Mouse (Mus musculus) heart, postnatal 0 days (tissue): ENCODE measurements around the gene Carmil1. TPM values are rescaled to one million over a fixed set of nuclear protein-coding genes. Genes with fewer than 3 reads are reported as not detected.

Source experiments
- ATAC-seq: fragments of 200-750 bp; cut with Nextera tagmentation; 2 replicates; pipeline ENCODE4 v1.8.0; 2017; ENCODE audit warnings: low read depth, moderate number of reproducible peaks, moderate library complexity; ENCODE audit not compliant: insufficient read depth
- DNase-seq: peaks from one replicate; pipeline ENCODE4 v3.0.0-alpha.2; 2016; ENCODE audit warnings: low spot score
- H3K27ac ChIP-seq: fragments of 300-500 bp; sonication (generic); 2 replicates; pipeline ENCODE4 v1.5.1; 2014; ENCODE audit warnings: low read depth, mild to moderate bottlenecking
- H3K27me3 ChIP-seq: fragments of 300-500 bp; sonication (generic); 2 replicates; pipeline ENCODE4 v1.6.1; 2014; ENCODE audit warnings: low read length, mixed read lengths; ENCODE audit not compliant: control insufficient read depth, insufficient read depth
- H3K36me3 ChIP-seq: fragments of 300-500 bp; sonication (generic); replicated peaks from 2 replicates; pipeline ENCODE4 v1.6.1; 2014; ENCODE audit warnings: low read length, mixed read lengths; ENCODE audit not compliant: control insufficient read depth, insufficient read depth
- H3K4me1 ChIP-seq: fragments of 300-500 bp; sonication (generic); 2 replicates; pipeline ENCODE4 v1.6.1; 2014; ENCODE audit warnings: antibody characterized with exemption; ENCODE audit not compliant: control insufficient read depth, insufficient read depth
- H3K4me2 ChIP-seq: fragments of 300-500 bp; sonication (generic); 2 replicates; pipeline ENCODE4 v1.6.1; 2014; ENCODE audit warnings: low read depth, mild to moderate bottlenecking, low read length, moderate library complexity
- H3K4me3 ChIP-seq: fragments of 300-500 bp; sonication (generic); 2 replicates; pipeline ENCODE4 v1.5.1; 2014; ENCODE audit warnings: low read depth, low read length
- H3K9ac ChIP-seq: fragments of 300-500 bp; sonication (generic); replicated peaks from 2 replicates; pipeline ENCODE4 v1.6.1; 2014; ENCODE audit warnings: low read depth, low read length, mixed read lengths
- H3K9me3 ChIP-seq: fragments of 300-500 bp; sonication (generic); replicated peaks from 2 replicates; pipeline ENCODE4 v1.6.1; 2016; ENCODE audit warnings: low read length; ENCODE audit not compliant: control insufficient read depth
- CTCF ChIP-seq: IDR thresholded peaks from 2 replicates; pipeline ENCODE4 v1.5.1; 2016; ENCODE audit warnings: antibody characterized with exemption, control low read depth, low read depth
- EP300 ChIP-seq: IDR thresholded peaks from 2 replicates; pipeline ENCODE4 v1.6.1; 2016; ENCODE audit warnings: antibody characterized with exemption, low read depth
- WGBS: fragments of 180-500 bp; shearing (Covaris S2); extraction: QIAGEN DNeasy Blood & Tissue Kit; methylation state at CpG from one replicate; pipeline ENCODE4 v1.1.7; 2014; 5-methylcytosine and 5-hydroxymethylcytosine counted together
- polyA plus RNA-seq: library from polyadenylated mRNA; unstranded; fragments of >200 nt; fragmentation: Nextera tagmentation; extraction: Ambion mirVana; gene quantifications from 2 replicates; pipeline ENCODE4 v1.2.1, GENCODE M21; 2015
- total RNA-seq: library from RNA; depleted of rRNA; stranded (reverse); fragments of >200 nt; gene quantifications from 2 replicates; pipeline ENCODE4 v1.2.3, GENCODE M21; 2014; ENCODE audit warnings: low replicate concordance

The Carmil1 gene
- total and polyA plus RNA-seq, 2 experiments from 2014 or later = 1.1 to 4.3 TPM

DNA sequence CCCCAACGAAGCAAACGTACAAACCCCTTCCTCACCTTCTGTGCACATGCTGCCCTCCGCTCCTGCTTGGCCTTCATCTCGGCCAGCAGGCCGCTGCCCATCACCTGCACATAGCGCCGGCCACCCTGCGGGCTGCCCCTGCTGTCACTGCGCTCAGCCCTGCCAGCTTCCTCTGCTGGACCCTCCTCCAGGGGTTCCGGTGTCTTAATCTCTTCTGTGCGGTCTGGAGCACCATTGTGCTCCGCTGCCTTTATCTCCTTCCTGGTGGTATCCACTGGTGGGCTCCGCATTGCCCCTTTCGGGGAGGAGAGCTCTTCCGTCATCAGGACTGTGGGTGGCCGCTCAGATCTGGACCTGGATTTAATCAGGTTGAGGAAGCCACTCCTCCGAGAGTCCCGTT, 244.4 kb downstream of the Carmil1 start:
- Histone ChIP-seq H3K27ac (no peak overlapping the region), H3K9me3 (no peaks in the 10 kb centered on the region), H3K4me1 (no peaks in the 10 kb centered on the region), H3K4me3 (0 out of 2 replicates have a peak overlapping the region, but pooled peaks have one; percentile 4), H3K9ac (no peak overlapping the region), H3K27me3 (no peaks in the 10 kb centered on the region), H3K4me2 (peak overlapping the region; percentile 20), H3K36me3 (no peaks in the 10 kb centered on the region)
- TF ChIP-seq CTCF = no peak
- DNase-seq = no peak
- ATAC-seq = no peak
- 57% methylated on average over 18 of the region's 18 CpGs for WGBS

DNA sequence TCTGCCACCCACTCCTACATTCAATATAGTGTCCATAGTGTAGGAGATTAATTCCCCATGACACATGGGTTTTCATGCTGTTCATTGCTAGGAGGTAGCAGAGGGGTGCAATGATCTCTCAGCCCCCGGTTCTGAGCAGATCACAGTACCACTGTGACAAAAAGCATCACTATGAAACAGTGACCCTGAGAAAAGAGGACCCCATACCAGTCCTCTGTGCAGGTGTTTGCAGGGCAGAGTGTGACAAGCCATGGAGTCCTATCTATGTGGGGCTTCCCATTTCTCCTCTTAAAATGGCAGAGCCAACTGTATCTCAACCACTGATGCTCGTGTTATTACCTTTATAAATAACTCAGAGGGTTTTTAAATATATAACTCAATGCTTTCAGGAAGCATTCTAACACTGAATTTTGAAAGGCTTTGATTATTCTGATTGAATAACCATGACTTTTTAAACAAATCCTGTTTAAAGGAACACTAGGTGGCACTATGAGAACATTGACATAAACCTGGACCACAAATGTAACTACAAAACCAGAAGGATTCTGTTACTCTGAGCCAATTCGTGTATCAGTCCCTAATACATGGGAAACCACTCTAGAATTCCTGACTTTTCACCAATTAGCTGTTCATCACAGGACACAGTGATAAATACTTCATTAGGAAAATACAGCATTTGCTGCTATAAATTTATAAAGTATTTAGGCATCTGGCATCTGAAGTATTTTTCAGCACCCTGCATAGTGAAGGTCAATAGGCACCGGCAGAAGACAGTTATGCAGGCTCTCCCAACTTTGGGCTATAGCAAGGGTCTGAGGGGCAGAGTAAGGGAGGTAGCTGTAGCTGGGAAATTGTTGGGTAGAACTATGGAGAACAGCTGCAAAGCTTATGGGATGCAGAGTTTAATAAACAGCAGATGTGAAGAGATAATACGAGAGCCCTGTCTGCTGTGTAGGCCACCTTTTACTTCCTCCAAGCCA, 253.1 kb downstream of the Carmil1 start:
- no peaks in the 10 kb centered on the region for H3K27me3 ChIP-seq
- H3K9ac ChIP-seq = no peak overlapping the region
- ATAC-seq = no peak
- H3K27ac ChIP-seq = no peak overlapping the region
- no peak overlapping the region for H3K4me3 ChIP-seq
- H3K36me3 ChIP-seq = no peaks in the 10 kb centered on the region
- H3K9me3 ChIP-seq = no peaks in the 10 kb centered on the region
- H3K4me2 ChIP-seq = no peak overlapping the region
- no peaks in the 10 kb centered on the region for H3K4me1 ChIP-seq
- WGBS = 51% methylated on average over 5 of the region's 5 CpGs
- no peak for TF ChIP-seq EP300
- peak; percentile 57 for TF ChIP-seq CTCF
- peak; percentile 46 for DNase-seq

DNA sequence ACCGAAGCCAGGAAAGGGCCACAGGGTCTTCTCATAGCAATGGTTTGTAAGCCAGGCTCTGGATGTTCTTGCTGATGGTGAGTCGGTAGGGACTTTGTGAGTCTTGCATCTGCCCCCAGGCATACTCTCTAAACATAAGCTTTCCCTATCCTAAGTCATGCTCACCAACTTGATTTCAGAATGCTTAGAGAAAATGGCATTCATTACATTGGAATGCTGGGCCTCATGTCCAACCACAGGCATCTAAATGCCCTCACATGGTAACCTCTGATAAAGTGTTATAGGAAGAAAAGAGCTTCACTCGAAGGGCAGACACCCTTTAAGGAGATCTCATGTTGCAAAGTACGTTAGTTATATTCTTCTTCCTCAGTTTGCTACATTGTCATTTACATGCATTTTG, 262.1 kb downstream of the Carmil1 start:
- TF ChIP-seq EP300 (no peak), CTCF (no peak)
- no peaks in the 10 kb centered on the region for H3K9me3 ChIP-seq
- DNase-seq (no peak), ATAC-seq (no peak)
- no peak overlapping the region for H3K27ac ChIP-seq
- H3K4me3 ChIP-seq = no peak overlapping the region
- no peaks in the 10 kb centered on the region for H3K27me3 ChIP-seq
- no peak overlapping the region for H3K4me2 ChIP-seq
- H3K36me3 ChIP-seq = no peaks in the 10 kb centered on the region
- no peaks in the 10 kb centered on the region for H3K4me1 ChIP-seq
- no peak overlapping the region for H3K9ac ChIP-seq
- WGBS = 77% methylated on average over 4 of the region's 4 CpGs

DNA sequence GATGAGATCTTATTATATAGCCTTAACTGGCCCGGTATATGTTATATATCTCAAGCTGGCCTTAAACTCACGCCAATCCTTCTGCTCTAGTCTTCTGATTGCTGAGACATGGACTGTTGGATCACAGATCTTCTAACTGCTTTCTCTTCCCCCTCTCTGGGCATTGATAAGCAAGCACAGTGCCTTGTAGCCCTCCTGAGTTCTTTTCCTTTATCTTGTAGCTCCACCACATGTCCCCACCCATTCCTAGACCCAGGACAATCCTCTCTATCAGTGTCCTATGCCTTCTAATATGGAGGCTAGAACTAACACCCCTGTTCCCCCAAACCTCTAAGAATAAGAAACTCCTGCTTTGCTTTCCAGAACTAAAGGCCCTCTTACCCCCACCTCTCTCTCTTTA, 275.1 kb downstream of the Carmil1 start:
- ATAC-seq (no peak), DNase-seq (no peak)
- no peaks in the 10 kb centered on the region for H3K9me3 ChIP-seq
- H3K4me1 ChIP-seq = no peaks in the 10 kb centered on the region
- no peak overlapping the region for H3K4me2 ChIP-seq
- no peaks in the 10 kb centered on the region for H3K27me3 ChIP-seq
- TF ChIP-seq CTCF (no peak), EP300 (no peak)
- no peak overlapping the region for H3K9ac ChIP-seq
- H3K36me3 ChIP-seq = no peaks in the 10 kb centered on the region
- H3K27ac ChIP-seq = no peak overlapping the region
- H3K4me3 ChIP-seq = no peak overlapping the region
- WGBS = 62% methylated on average over 2 of the region's 2 CpGs

DNA sequence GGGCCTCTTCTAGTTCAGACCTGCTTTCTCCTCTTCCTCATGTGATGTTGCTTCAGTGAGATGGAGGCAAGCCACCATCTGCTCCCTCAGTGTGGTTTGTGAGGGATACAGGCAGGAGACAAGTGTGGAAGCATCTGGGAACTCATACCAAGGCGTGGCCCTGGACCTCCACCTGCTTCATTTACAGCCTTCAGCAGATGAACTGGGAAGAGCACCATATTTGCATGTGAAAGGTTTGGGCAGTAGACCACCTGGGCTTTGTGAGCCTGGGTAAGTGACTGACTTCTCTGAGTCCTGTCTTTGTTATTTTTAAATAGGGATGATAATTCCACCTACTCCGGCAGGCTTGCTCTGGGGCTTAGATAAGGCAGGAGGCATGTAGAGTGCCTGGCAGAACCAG, 278.8 kb downstream of the Carmil1 start:
- Histone ChIP-seq H3K4me2 (no peak overlapping the region), H3K27ac (no peak overlapping the region), H3K9ac (no peak overlapping the region), H3K27me3 (no peaks in the 10 kb centered on the region; the same call in 1 of the 2 replicates), H3K9me3 (no peaks in the 10 kb centered on the region), H3K4me1 (no peaks in the 10 kb centered on the region), H3K36me3 (no peaks in the 10 kb centered on the region), H3K4me3 (no peak overlapping the region)
- TF ChIP-seq EP300 (no peak), CTCF (no peak)
- no peak for ATAC-seq
- DNase-seq = no peak
- WGBS = 36% methylated on average over 2 of the region's 2 CpGs

DNA sequence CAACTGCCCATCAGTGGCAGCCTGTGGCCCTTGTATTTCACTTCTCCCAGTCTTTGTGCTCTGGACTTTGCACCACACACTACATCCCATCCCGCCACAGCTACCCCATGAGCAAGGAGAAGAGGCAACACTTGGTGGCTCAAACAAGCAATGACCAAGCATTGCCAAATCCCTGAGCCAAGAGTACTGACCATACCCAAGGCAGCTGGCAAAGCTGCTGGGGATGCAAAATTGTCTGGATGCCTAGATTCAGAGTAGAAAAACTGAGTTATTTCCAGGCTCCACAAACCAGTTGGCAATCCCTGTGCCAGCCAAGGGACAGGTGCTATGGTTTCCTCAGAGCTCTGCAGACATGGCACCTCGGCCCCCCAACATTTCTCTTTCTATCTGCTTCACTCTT, 279.5 kb downstream of the Carmil1 start:
- 58% methylated on average over 2 of the region's 2 CpGs for WGBS

More for the DNA sequence above, 279.5 kb downstream of the Carmil1 start:
- H3K4me2 ChIP-seq = no peak overlapping the region
- no peak overlapping the region for H3K9ac ChIP-seq
- no peaks in the 10 kb centered on the region for H3K9me3 ChIP-seq
- no peak overlapping the region for H3K27ac ChIP-seq
- no peaks in the 10 kb centered on the region for H3K36me3 ChIP-seq
- no peak for DNase-seq
- no peak for ATAC-seq
- no peaks in the 10 kb centered on the region; the same call in 1 of the 2 replicates for H3K27me3 ChIP-seq
- H3K4me1 ChIP-seq = no peaks in the 10 kb centered on the region
- no peak overlapping the region for H3K4me3 ChIP-seq
- TF ChIP-seq CTCF = no peak
- TF ChIP-seq EP300 = no peak
